Mouse (Mus musculus) megakaryocyte, embryonic 14.5 days (primary cell): ENCODE data around the gene Nell2. TPM values are rescaled to one million over a fixed set of nuclear protein-coding genes. Genes with fewer than 3 reads are reported as not detected.
"Not testable (repeated sequence)": the region's sequence is repeated elsewhere in the genome, so short reads cannot be mapped to it uniquely, and the experiment has no call there.

Source experiments
- H3K27me3 ChIP-seq: replicated peaks from 2 replicates; pipeline ENCODE3; 2012; ENCODE audit warnings: inconsistent platforms
- H3K36me3 ChIP-seq: replicated peaks from 2 replicates; pipeline ENCODE3; 2012; ENCODE audit warnings: low read length, inconsistent platforms, mixed read lengths
- H3K4me1 ChIP-seq: 2 replicates; pipeline ENCODE4 v1.6.1; 2012; ENCODE audit warnings: inconsistent platforms
- H3K4me3 ChIP-seq: replicated peaks from 2 replicates; pipeline ENCODE3; 2012; ENCODE audit warnings: moderate library complexity, mild to moderate bottlenecking, inconsistent platforms
- H3K9me3 ChIP-seq: 2 replicates; pipeline ENCODE4 v1.6.1; 2012; ENCODE audit warnings: inconsistent platforms
- FLI1 ChIP-seq: IDR thresholded peaks from 2 replicates; pipeline ENCODE4 v1.6.1; 2012; ENCODE audit warnings: low read length, inconsistent platforms, mixed read lengths
- GATA1 ChIP-seq: IDR thresholded peaks from 3 replicates; pipeline ENCODE4 v1.6.1; 2012; ENCODE audit warnings: mixed read lengths, low read length, inconsistent platforms, borderline replicate concordance
- polyA plus RNA-seq: library from polyadenylated mRNA; stranded (reverse); fragments of >175 nt; gene quantifications from 2 replicates; pipeline ENCODE4 v1.2.3, GENCODE M21; 2012; ENCODE audit warnings: low replicate concordance; ENCODE audit not compliant: insufficient read depth

The Nell2 gene
- polyA plus RNA-seq, 1 experiment: not detected

DNA sequence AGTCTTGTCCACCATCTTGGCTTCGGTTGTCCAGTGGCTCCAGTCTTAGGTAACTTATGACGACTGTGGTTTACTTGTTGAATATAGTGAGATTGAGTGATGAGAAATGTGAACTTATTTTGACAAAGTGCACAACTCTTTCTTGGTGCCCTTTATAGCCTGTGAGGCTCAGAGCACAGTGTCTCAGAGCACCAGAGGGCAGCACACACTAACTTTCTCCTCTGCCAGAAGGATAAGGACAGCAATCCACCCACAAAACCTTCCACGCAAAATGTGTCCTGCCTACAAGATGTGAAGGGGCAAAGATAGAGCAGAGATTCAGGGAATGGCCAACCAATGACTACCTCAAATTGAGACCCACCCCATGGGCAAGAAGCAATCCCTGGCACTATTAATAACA lies 256.2 kb downstream of the Nell2 start:
- no peak overlapping the region for H3K4me3 ChIP-seq
- TF ChIP-seq GATA1: no peak
- no peak for TF ChIP-seq FLI1
- peaks cover 31% of the 10 kb centered on the region for H3K9me3 ChIP-seq
- no peaks in the 10 kb centered on the region for H3K27me3 ChIP-seq
- H3K36me3 ChIP-seq: no peaks in the 10 kb centered on the region
- no peaks in the 10 kb centered on the region for H3K4me1 ChIP-seq

- TF ChIP-seq FLI1 (no peak), GATA1 (no peak)
- H3K27me3 ChIP-seq: no peaks in the 10 kb centered on the region
- H3K4me1 ChIP-seq: no peaks in the 10 kb centered on the region
- peaks cover 26% of the 10 kb centered on the region for H3K9me3 ChIP-seq
- no peaks in the 10 kb centered on the region for H3K36me3 ChIP-seq
- no peak overlapping the region for H3K4me3 ChIP-seq
These were observed 268.5 kb downstream of the Nell2 start for GRCm38 (mm10) chr15:95259671-95260450.

DNA sequence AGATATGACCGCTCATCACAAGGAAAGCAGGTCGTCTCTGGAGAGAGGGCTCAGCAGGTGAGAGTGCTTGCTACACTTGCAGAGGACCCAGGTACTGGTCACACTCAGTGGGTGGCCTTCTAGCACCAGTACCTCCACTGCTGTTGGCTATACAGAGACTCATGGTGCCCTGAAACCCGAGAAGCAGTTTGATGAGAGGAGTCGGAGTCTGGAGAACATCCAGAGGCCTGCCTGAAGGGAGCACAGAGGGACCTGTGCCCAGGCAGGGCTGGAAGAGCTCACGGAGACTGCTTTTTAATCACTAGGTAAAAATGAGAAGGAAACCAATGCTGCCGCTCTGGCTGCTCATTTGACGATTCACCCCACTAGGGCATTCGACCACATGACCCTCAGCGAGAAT lies 271.2 kb downstream of the Nell2 start:
- no peaks in the 10 kb centered on the region for H3K27me3 ChIP-seq
- peaks cover 35% of the 10 kb centered on the region for H3K9me3 ChIP-seq
- H3K4me1 ChIP-seq: no peaks in the 10 kb centered on the region
- TF ChIP-seq GATA1: no peak
- no peak for TF ChIP-seq FLI1
- peak overlapping the region; percentile 8 for H3K4me3 ChIP-seq
- H3K36me3 ChIP-seq: no peaks in the 10 kb centered on the region

DNA sequence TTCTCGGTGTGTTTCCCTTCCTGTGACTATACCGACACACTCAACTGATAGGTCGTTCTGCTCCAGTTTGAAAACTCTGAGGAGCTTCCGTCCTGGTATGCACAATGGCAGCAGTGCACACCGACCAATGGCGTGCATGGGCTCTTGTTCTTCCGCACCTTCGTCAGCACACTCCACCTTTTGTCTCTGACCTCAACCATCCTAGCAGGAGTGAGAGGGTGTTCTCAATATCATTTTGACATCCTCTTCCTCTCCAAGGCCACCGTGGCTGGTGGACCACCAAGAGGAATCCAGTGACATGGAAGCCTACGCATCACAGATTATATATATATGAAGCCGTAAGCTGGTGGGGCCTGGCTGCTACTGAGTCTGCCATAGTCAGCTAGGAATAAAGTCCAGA lies 282.8 kb downstream of the Nell2 start:
- no peaks in the 10 kb centered on the region for H3K36me3 ChIP-seq
- no peak overlapping the region for H3K4me3 ChIP-seq
- no peak for TF ChIP-seq FLI1
- no peak for TF ChIP-seq GATA1
- H3K27me3 ChIP-seq: no peaks in the 10 kb centered on the region
- no peaks in the 10 kb centered on the region for H3K4me1 ChIP-seq
- H3K9me3 ChIP-seq: peaks cover 38% of the 10 kb centered on the region

DNA sequence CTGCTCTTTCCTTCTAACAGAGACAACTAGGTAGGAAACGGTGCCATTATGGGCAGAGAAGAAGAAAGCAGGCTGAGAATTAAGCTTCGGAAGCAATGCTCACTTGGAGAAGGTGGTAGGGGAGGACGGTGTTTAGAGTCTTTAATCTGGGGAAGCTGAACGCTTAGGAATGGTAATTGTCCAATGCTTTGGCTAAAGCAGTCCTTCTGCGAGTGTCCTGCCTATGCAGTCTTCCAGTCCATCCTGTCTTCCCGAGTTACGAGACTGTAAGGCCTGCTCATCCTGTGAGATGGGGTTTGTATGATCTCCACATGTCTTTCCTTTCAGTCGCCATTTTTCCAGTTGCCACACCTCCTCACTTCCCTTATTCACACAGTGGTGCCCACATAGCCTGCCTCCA lies 284.5 kb downstream of the Nell2 start:
- TF ChIP-seq GATA1 (no peak), FLI1 (no peak)
- Histone ChIP-seq H3K9me3 (peaks cover 45% of the 10 kb centered on the region), H3K36me3 (no peaks in the 10 kb centered on the region), H3K27me3 (no peaks in the 10 kb centered on the region), H3K4me1 (no peaks in the 10 kb centered on the region), H3K4me3 (peak overlapping the region; percentile 1)

DNA sequence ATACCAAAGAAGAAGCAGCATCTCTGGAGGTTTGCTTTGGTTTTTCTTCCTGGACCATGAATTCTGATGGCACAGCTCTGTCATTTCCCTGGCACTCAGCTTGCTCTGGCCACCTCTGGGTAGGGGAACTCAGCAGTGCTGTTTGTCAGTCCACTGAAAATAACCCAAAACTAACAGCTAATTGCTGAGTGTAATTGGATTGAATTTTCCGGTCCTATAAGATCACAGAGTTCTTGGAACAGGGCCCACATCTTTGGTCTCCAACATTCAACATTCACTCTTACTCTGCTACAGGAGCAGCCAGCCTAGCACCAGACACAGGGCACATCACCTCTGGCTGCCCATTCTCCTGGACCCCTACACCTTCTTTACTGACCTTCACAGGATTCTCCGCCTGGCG lies 287.2 kb downstream of the Nell2 start:
- Histone ChIP-seq H3K4me1 (no peaks in the 10 kb centered on the region), H3K27me3 (no peaks in the 10 kb centered on the region), H3K4me3 (no peak overlapping the region), H3K36me3 (no peaks in the 10 kb centered on the region), H3K9me3 (peaks cover 48% of the 10 kb centered on the region)
- no peak for TF ChIP-seq GATA1
- TF ChIP-seq FLI1: no peak

GRCm38 (mm10) chr15:95237021-95237420 lies 291.3 kb downstream of the Nell2 start:
- H3K4me1 ChIP-seq, H3K36me3 ChIP-seq, H3K27me3 ChIP-seq, H3K4me3 ChIP-seq: not testable (repeated sequence)
- H3K9me3 ChIP-seq: peaks cover 61% of the 10 kb centered on the region

DNA sequence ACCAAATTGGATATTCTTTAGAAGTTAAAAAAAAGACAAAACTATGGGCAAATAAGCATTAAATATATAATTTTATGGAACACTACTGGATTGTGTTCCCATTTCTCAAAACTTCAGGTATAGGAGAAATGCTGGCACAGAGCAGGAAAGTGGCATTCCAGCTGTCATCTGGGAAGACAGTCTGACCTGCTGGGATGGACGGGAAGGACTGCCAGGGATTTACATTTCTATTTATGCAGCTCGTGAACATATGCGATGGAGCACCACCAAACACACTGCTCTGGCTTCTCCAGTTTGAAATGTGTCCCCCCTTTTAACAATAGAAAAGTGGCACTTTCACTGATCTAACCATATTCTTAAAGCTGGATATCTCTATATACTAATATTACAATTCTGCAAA lies 291.9 kb downstream of the Nell2 start:
- TF ChIP-seq GATA1: no peak
- TF ChIP-seq FLI1: no peak
- peaks cover 58% of the 10 kb centered on the region for H3K9me3 ChIP-seq
- no peaks in the 10 kb centered on the region for H3K36me3 ChIP-seq
- H3K27me3 ChIP-seq: no peaks in the 10 kb centered on the region
- no peak overlapping the region for H3K4me3 ChIP-seq
- no peaks in the 10 kb centered on the region for H3K4me1 ChIP-seq

DNA sequence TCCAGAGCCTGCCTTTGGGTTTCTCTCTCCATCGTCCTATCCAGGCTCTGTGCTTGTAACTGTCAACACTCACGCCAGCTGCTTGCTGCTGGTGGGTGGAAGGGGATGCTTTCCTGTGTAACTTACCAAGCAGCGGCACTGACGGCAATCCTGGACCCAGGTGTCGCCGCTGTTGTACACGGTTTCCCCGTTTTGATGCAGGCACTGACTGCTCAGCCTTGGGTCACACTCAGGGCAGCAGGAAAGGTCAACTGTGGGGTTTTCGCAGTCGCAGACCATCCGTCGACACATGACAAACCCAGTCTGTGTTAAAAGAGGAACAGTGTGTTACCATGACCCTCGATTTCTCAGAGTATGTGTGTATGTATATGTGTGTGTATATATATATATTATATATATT lies 297.2 kb downstream of the Nell2 start:
- peak overlapping the region; percentile 18 for H3K4me3 ChIP-seq
- H3K9me3 ChIP-seq: peaks cover 69% of the 10 kb centered on the region
- H3K4me1 ChIP-seq: no peaks in the 10 kb centered on the region
- H3K27me3 ChIP-seq: no peaks in the 10 kb centered on the region
- no peaks in the 10 kb centered on the region for H3K36me3 ChIP-seq
- TF ChIP-seq GATA1 (no peak), FLI1 (no peak)

DNA sequence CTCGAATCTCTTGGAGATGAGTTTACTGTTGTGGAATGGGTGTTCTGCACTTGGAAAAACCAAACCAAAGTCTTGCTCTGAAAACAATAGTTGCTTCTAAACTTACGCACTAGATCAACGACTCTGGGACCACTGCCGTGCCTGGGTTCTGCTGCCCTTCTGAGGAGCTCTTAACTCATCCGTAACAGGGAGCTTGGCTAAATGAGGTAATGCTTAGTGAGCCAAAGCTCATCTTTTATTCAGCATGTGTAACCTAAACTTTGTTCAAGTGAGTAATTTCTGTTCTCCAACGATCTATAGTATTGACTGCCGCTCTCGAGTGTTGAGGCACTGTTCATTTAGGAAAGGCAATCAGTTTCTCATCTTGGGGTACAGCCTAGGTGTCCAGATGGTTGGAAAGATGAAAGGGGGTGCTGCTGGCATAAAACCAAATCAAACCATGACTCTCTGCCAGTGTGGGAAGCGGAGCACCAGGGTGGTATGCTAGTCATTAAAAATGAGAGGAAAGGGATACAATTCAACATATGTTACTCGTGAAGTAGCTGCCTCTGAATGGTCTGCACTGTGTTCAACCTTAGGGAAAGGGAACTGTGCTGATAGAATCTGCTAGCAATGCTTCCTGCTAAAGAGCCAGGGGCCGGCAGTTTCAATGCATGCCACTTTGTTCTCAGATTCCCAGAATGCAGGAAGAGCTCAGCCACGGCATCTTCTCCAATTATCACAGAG lies 311.6 kb downstream of the Nell2 start:
- Histone ChIP-seq H3K4me1 (no peaks in the 10 kb centered on the region), H3K9me3 (peaks cover 60% of the 10 kb centered on the region), H3K27me3 (no peaks in the 10 kb centered on the region), H3K36me3 (no peaks in the 10 kb centered on the region), H3K4me3 (no peak overlapping the region)
- TF ChIP-seq GATA1: no peak
- no peak for TF ChIP-seq FLI1
